Mouse (Mus musculus) hindbrain, embryonic 11.5 days (tissue): ENCODE results near the gene Ednra. TPM values are rescaled to one million over a fixed set of nuclear protein-coding genes. Genes with fewer than 3 reads are reported as not detected.

ENCODE experiments used
- ATAC-seq: fragments of 200-750 bp; cut with Nextera tagmentation; 2 replicates; pipeline ENCODE4 v1.8.0; 2017; ENCODE audit warnings: mild to moderate bottlenecking, moderate TSS enrichment, moderate library complexity; ENCODE audit not compliant: low FRiP score
- DNase-seq: peaks from one replicate; pipeline ENCODE4 v3.0.0-alpha.2; 2015; ENCODE audit warnings: low spot score
- H3K27ac ChIP-seq: fragments of 300-500 bp; sonication (generic); 2 replicates; pipeline ENCODE4 v1.5.1; 2014; ENCODE audit warnings: mild to moderate bottlenecking, low read depth, low read length
- H3K27me3 ChIP-seq: fragments of 300-500 bp; sonication (generic); 2 replicates; pipeline ENCODE4 v1.6.1; 2014; ENCODE audit warnings: mild to moderate bottlenecking, low read length, moderate library complexity, mixed read lengths; ENCODE audit not compliant: control insufficient read depth, insufficient read depth
- H3K36me3 ChIP-seq: fragments of 300-500 bp; sonication (generic); 2 replicates; pipeline ENCODE4 v1.6.1; 2014; ENCODE audit warnings: mild to moderate bottlenecking, low read length, moderate library complexity, mixed read lengths; ENCODE audit not compliant: control insufficient read depth, insufficient read depth
- H3K4me1 ChIP-seq: fragments of 300-500 bp; sonication (generic); replicated peaks from 2 replicates; pipeline ENCODE4 v1.6.1; 2014; ENCODE audit warnings: low read length, mixed read lengths; ENCODE audit not compliant: control insufficient read depth, insufficient read depth
- H3K4me2 ChIP-seq: fragments of 300-500 bp; sonication (generic); replicated peaks from 2 replicates; pipeline ENCODE4 v1.6.1; 2014; ENCODE audit warnings: mild to moderate bottlenecking, low read depth, low read length
- H3K4me3 ChIP-seq: fragments of 300-500 bp; sonication (generic); 2 replicates; pipeline ENCODE4 v1.5.1; 2014; ENCODE audit warnings: low read depth, low read length
- H3K9ac ChIP-seq: fragments of 300-500 bp; sonication (generic); 2 replicates; pipeline ENCODE4 v1.6.1; 2014; ENCODE audit warnings: low read depth, low read length
- H3K9me3 ChIP-seq: fragments of 300-500 bp; sonication (generic); 2 replicates; pipeline ENCODE4 v1.6.1; 2016; ENCODE audit warnings: low read length; ENCODE audit not compliant: control insufficient read depth
- WGBS: fragments of 180-500 bp; shearing (Covaris S2); extraction: QIAGEN DNeasy Blood & Tissue Kit; methylation state at CpG from one replicate; pipeline ENCODE4 v1.1.7; 2014; 5-methylcytosine and 5-hydroxymethylcytosine counted together
- polyA plus RNA-seq: library from polyadenylated mRNA; unstranded; fragments of >200 nt; fragmentation: Nextera tagmentation; extraction: Ambion mirVana; gene quantifications from 2 replicates; pipeline ENCODE4 v1.2.1, GENCODE M21; 2014

Ednra gene
- polyA plus RNA-seq, 1 experiment from 2014 or later, result 23.9 TPM

- peak; percentile 10 for DNase-seq
These were observed 73.5 kb downstream of the Ednra start for GRCm38 (mm10) chr8:77650646-77651190.

GRCm38 (mm10) chr8:77640093-77640839 lies 84.0 kb downstream of the Ednra start:
- Histone ChIP-seq H3K4me2 (no peak overlapping the region), H3K4me1 (no peaks in the 10 kb centered on the region), H3K27ac (no peak overlapping the region), H3K4me3 (no peak overlapping the region), H3K27me3 (no peaks in the 10 kb centered on the region), H3K9me3 (no peaks in the 10 kb centered on the region), H3K36me3 (no peaks in the 10 kb centered on the region), H3K9ac (no peak overlapping the region)
- DNase-seq (no peak), ATAC-seq (no peak)
- WGBS, result 74% methylated on average over 5 of the region's 5 CpGs

More at GRCm38 (mm10) chr8:77650646-77651190, 73.5 kb downstream of the Ednra start:
- Histone ChIP-seq H3K36me3 (no peaks in the 10 kb centered on the region), H3K4me2 (no peak overlapping the region), H3K27me3 (no peaks in the 10 kb centered on the region), H3K27ac (no peak overlapping the region), H3K4me1 (no peaks in the 10 kb centered on the region), H3K4me3 (no peak overlapping the region), H3K9ac (no peak overlapping the region), H3K9me3 (no peaks in the 10 kb centered on the region)
- ATAC-seq, result no peak
- WGBS, result 50% methylated on average over 1 of the region's 1 CpGs

- 87% methylated on average over 3 of the region's 3 CpGs for WGBS
- Histone ChIP-seq H3K4me1 (no peaks in the 10 kb centered on the region), H3K9ac (no peak overlapping the region), H3K36me3 (no peaks in the 10 kb centered on the region), H3K27me3 (no peaks in the 10 kb centered on the region), H3K4me2 (no peak overlapping the region), H3K9me3 (no peaks in the 10 kb centered on the region), H3K4me3 (no peak overlapping the region), H3K27ac (no peak overlapping the region)
- DNase-seq (no peak), ATAC-seq (no peak)
These were observed 86.7 kb downstream of the Ednra start for GRCm38 (mm10) chr8:77637593-77637992.

- ATAC-seq (no peak), DNase-seq (no peak)
- 76% methylated on average over 5 of the region's 5 CpGs for WGBS
- no peak overlapping the region for H3K9ac ChIP-seq
- H3K4me2 ChIP-seq, result no peak overlapping the region
- H3K36me3 ChIP-seq, result no peaks in the 10 kb centered on the region
- no peak overlapping the region for H3K27ac ChIP-seq
- no peak overlapping the region for H3K4me3 ChIP-seq
- no peaks in the 10 kb centered on the region for H3K27me3 ChIP-seq
- no peaks in the 10 kb centered on the region for H3K4me1 ChIP-seq
- no peaks in the 10 kb centered on the region for H3K9me3 ChIP-seq
These were observed 90.2 kb downstream of the Ednra start for GRCm38 (mm10) chr8:77634035-77634434.

GRCm38 (mm10) chr8:77633211-77633610 lies 91.1 kb downstream of the Ednra start:
- Histone ChIP-seq H3K27ac (no peak overlapping the region), H3K9me3 (no peaks in the 10 kb centered on the region), H3K4me3 (no peak overlapping the region), H3K9ac (no peak overlapping the region), H3K27me3 (no peaks in the 10 kb centered on the region), H3K4me2 (no peak overlapping the region), H3K4me1 (no peaks in the 10 kb centered on the region), H3K36me3 (no peaks in the 10 kb centered on the region)
- WGBS, result 86% methylated on average over 2 of the region's 2 CpGs
- DNase-seq (no peak), ATAC-seq (no peak)

GRCm38 (mm10) chr8:77630691-77631090 lies 93.6 kb downstream of the Ednra start:
- no peaks in the 10 kb centered on the region for H3K36me3 ChIP-seq
- 42% methylated on average over 3 of the region's 3 CpGs for WGBS
- H3K9ac ChIP-seq, result no peak overlapping the region
- DNase-seq (no peak), ATAC-seq (no peak; the same call in 1 of the 2 replicates)
- no peaks in the 10 kb centered on the region for H3K4me1 ChIP-seq
- no peaks in the 10 kb centered on the region for H3K9me3 ChIP-seq
- no peak overlapping the region for H3K4me3 ChIP-seq
- H3K4me2 ChIP-seq, result no peak overlapping the region
- H3K27me3 ChIP-seq, result no peaks in the 10 kb centered on the region
- no peak overlapping the region for H3K27ac ChIP-seq

- no peak overlapping the region for H3K27ac ChIP-seq
- no peak overlapping the region for H3K4me3 ChIP-seq
- H3K4me2 ChIP-seq, result no peak overlapping the region
- no peak overlapping the region for H3K9ac ChIP-seq
- DNase-seq (peak; percentile 93), ATAC-seq (peak; percentile 87)
- H3K9me3 ChIP-seq, result no peaks in the 10 kb centered on the region
- H3K27me3 ChIP-seq, result no peaks in the 10 kb centered on the region
- no peaks in the 10 kb centered on the region for H3K36me3 ChIP-seq
- 18% methylated on average over 15 of the region's 15 CpGs for WGBS
- no peaks in the 10 kb centered on the region for H3K4me1 ChIP-seq
These were observed 94.3 kb downstream of the Ednra start for GRCm38 (mm10) chr8:77629858-77630537.

- Histone ChIP-seq H3K36me3 (no peaks in the 10 kb centered on the region), H3K9me3 (no peaks in the 10 kb centered on the region), H3K4me1 (no peaks in the 10 kb centered on the region), H3K27ac (no peak overlapping the region), H3K4me2 (no peak overlapping the region), H3K27me3 (no peaks in the 10 kb centered on the region), H3K4me3 (no peak overlapping the region), H3K9ac (no peak overlapping the region)
- no peak for DNase-seq
- ATAC-seq, result peak; percentile 78
- 76% methylated on average over 7 of the region's 7 CpGs for WGBS
These were observed 100.5 kb downstream of the Ednra start for GRCm38 (mm10) chr8:77623677-77624209.
